Mouse (Mus musculus): ENCODE measurements around the gene Tmem220. TPM values are rescaled to one million over a fixed set of nuclear protein-coding genes. Genes with fewer than 3 reads are reported as not detected.

Tmem220 gene
- polyA plus RNA-seq, 1 experiment from 2014 or later = 1.1 TPM

DNA sequence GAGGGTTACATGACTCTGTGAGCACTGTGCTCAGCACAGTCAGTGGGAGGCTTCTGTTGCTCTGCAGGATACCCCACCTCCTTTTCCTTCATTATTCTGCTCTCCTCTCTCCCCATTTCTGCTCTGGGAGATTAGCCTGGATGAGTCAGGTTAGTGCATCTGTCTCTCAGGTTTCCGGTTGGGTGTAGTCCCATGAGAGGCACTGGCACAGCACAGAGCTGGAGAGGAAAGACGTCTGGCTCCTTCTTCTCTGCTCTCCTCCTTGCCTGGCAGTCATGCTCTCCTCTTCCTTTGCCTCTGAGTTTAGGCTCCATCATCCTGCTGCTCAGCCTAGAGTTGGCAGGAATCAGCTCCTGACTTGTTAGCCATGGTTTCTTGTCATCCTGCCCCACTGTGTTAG lies 32.8 kb upstream of the Tmem220 start:
- no peaks in the 10 kb centered on the region for H3K36me3 ChIP-seq (replicated peaks; ENCODE audit: control insufficient read depth, insufficient read depth)
- H3K4me3 ChIP-seq (replicated peaks; ENCODE audit: low read length) = no peak overlapping the region
- no peaks in the 10 kb centered on the region for H3K4me1 ChIP-seq (replicated peaks; ENCODE audit: control insufficient read depth, insufficient read depth, low read length)
- ATAC-seq (ENCODE audit: low FRiP score) (no peak), DNase-seq (ENCODE audit: low spot score) (no peak)
- no peaks in the 10 kb centered on the region for H3K27me3 ChIP-seq (ENCODE audit: control insufficient read depth, insufficient read depth, low read length)
- 84% methylated on average over 2 of the region's 2 CpGs for WGBS
- no peak overlapping the region for H3K9ac ChIP-seq
- no peak overlapping the region for H3K4me2 ChIP-seq (replicated peaks)
- no peak overlapping the region for H3K27ac ChIP-seq
- no peaks in the 10 kb centered on the region for H3K9me3 ChIP-seq (ENCODE audit: control insufficient read depth, low read length)

DNA sequence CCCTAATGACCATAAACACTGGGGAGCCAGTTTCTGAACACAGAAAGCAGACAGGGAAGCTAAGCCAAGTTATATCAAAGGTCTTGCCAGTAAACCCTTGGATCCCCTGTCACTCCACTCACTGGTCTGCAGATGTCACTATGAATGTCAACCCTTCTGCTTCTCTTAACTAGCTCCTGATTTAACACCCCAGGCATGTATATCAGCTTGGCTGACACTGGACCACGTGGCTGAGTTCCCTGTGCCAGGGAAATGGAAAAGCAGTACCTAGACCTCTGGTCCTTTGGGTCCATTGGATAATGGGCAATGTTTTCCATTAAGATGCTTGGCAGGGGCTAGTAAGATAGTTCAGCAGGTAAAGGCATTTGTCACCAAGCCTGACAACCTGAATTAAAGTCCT lies 31.3 kb upstream of the Tmem220 start:
- 56% methylated on average over 1 of the region's 1 CpGs for WGBS
- H3K9me3 ChIP-seq (ENCODE audit: control insufficient read depth, low read length) = no peaks in the 10 kb centered on the region
- no peak overlapping the region for H3K27ac ChIP-seq
- DNase-seq (ENCODE audit: low spot score) (no peak), ATAC-seq (ENCODE audit: low FRiP score) (no peak)
- H3K27me3 ChIP-seq (ENCODE audit: control insufficient read depth, insufficient read depth, low read length) = no peaks in the 10 kb centered on the region
- no peak overlapping the region for H3K4me3 ChIP-seq (replicated peaks; ENCODE audit: low read length)
- 0 out of 2 replicates have a peak, but pooled peaks cover 3% of the 10 kb centered on the region for H3K4me1 ChIP-seq (replicated peaks; ENCODE audit: control insufficient read depth, insufficient read depth, low read length)
- H3K9ac ChIP-seq = no peak overlapping the region
- H3K36me3 ChIP-seq (replicated peaks; ENCODE audit: control insufficient read depth, insufficient read depth) = no peaks in the 10 kb centered on the region
- no peak overlapping the region for H3K4me2 ChIP-seq (replicated peaks)

DNA sequence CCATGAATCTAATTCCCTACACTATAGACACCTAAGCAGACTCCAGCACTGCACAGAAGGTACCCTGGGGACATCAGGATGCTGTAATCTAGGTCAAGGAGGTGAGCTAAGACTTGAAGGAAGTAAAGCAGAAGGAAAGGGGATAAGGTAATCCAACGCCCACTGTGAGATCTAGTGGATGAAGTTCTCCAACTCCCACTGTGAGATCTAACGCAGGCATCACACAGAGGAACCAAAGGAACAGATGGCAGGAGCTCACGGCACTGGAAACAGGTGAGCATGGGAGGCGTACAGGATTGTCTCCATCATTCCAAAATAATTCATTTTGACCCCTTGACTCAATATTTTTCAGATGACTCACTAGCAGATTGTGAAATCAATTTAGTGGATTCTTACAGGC lies 28.5 kb upstream of the Tmem220 start:
- 75% methylated on average over 4 of the region's 4 CpGs for WGBS
- no peaks in the 10 kb centered on the region for H3K36me3 ChIP-seq (replicated peaks; ENCODE audit: control insufficient read depth, insufficient read depth)
- H3K4me2 ChIP-seq (replicated peaks) = no peak overlapping the region
- no peak overlapping the region for H3K9ac ChIP-seq
- DNase-seq (ENCODE audit: low spot score) (no peak), ATAC-seq (ENCODE audit: low FRiP score) (no peak)
- H3K27me3 ChIP-seq (ENCODE audit: control insufficient read depth, insufficient read depth, low read length) = no peaks in the 10 kb centered on the region
- H3K4me3 ChIP-seq (replicated peaks; ENCODE audit: low read length) = no peak overlapping the region
- H3K9me3 ChIP-seq (ENCODE audit: control insufficient read depth, low read length) = no peaks in the 10 kb centered on the region
- peaks cover 10% of the 10 kb centered on the region for H3K4me1 ChIP-seq (replicated peaks; ENCODE audit: control insufficient read depth, insufficient read depth, low read length)
- H3K27ac ChIP-seq = no peak overlapping the region

DNA sequence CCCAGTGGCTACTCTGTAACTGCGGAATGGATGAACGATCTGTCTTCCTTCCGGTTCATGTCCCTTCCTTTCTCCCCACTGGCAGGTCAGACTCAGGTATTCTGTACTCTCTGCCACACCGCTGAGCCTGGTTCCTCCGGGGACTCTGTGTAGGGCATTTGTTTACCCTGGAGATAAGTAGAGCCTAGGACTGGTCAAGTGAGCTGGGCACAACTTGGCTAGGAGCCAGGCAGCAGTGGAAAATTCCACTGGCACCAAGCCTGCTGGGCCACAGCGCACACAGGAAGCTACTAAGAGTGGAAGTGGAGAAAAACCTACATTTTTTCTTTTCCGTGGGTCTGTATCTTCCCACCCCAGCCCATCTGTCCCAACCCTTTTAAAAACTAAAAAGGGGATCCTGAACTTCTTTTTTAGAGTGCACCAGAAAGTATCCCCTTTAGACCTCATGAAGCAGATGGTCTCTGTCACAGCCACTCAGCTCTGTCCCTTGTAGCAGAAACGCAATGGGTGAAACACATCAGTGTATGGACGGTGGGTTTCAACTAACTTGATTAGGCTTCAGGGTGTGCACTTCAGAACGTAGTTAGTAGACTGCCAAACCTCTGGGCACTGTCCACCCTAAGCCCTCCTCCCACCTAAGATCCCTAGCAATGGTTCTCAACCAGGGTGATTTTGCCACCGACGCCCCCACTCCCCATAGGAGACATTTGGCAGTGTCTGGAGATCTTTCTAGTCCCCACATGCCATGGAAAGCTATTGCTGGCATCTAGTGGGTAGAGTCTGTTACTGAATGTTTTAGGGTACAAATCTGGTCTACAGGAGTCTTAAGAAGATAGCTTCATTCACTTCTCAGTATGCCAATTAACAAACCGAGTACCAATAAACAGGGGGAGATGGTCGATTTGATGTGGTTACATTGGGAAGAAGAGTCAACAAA lies 26.2 kb upstream of the Tmem220 start:
- H3K4me3 ChIP-seq (replicated peaks; ENCODE audit: low read length) = no peak overlapping the region
- H3K4me2 ChIP-seq (replicated peaks) = no peak overlapping the region
- DNase-seq (ENCODE audit: low spot score) = no peak
- no peaks in the 10 kb centered on the region for H3K27me3 ChIP-seq (ENCODE audit: control insufficient read depth, insufficient read depth, low read length)
- no peaks in the 10 kb centered on the region for H3K36me3 ChIP-seq (replicated peaks; ENCODE audit: control insufficient read depth, insufficient read depth)
- WGBS = 77% methylated on average over 14 of the region's 14 CpGs
- peaks cover 21% of the 10 kb centered on the region for H3K4me1 ChIP-seq (replicated peaks; ENCODE audit: control insufficient read depth, insufficient read depth, low read length)
- peak; percentile 26; the same call in 1 of the 2 replicates for ATAC-seq (ENCODE audit: low FRiP score)
- H3K9me3 ChIP-seq (ENCODE audit: control insufficient read depth, low read length) = no peaks in the 10 kb centered on the region
- no peak overlapping the region for H3K9ac ChIP-seq
- no peak overlapping the region for H3K27ac ChIP-seq

DNA sequence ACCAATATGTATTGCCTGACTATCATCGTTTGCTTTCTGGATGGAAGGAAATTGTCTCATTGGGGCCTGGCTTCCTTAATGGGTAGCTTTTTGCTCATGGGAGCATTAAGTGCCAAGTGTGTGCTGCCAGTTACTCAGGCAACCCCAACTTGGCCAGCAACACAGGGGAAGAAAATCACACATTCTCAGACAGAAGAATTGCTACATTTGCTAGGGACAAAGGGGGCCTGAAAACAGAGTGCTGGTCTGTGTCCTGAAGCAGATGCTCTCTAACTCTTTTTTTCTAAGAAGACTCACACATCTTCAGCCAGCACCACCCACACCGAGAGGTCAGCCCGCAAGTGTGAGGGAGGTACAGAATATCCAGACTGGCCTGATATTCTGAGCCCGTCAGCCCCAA lies 24.3 kb upstream of the Tmem220 start:
- no peak for DNase-seq (ENCODE audit: low spot score)
- H3K9me3 ChIP-seq (ENCODE audit: control insufficient read depth, low read length) = no peaks in the 10 kb centered on the region

DNA sequence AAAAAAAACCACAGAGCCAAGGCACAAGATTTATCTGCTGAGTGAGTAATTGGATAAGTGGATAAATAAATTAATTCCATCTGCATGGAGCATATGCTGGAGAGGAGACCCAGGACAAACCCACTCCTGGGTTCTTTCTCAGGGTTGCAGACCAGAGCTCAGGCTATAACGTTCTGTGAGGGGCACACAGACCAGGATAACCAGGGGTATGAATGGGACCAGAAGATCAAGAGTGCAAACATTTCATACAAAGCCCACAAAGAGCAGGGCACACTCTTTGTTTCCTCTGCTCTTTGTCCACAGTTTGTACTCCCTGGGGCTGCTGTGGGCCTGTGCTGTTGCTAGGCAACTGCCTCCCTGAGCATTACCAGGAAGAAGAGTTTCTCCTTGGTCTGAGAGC lies 23.2 kb upstream of the Tmem220 start:
- Histone ChIP-seq H3K4me3 (replicated peaks; ENCODE audit: low read length) (no peak overlapping the region), H3K36me3 (replicated peaks; ENCODE audit: control insufficient read depth, insufficient read depth) (no peaks in the 10 kb centered on the region), H3K9me3 (ENCODE audit: control insufficient read depth, low read length) (no peaks in the 10 kb centered on the region), H3K27me3 (ENCODE audit: control insufficient read depth, insufficient read depth, low read length) (no peaks in the 10 kb centered on the region), H3K4me2 (replicated peaks) (no peak overlapping the region), H3K9ac (no peak overlapping the region), H3K27ac (peak overlapping the region; percentile 52; the same call in 1 of the 2 replicates), H3K4me1 (replicated peaks; ENCODE audit: control insufficient read depth, insufficient read depth, low read length) (peaks cover 21% of the 10 kb centered on the region)
- DNase-seq (ENCODE audit: low spot score) = no peak
- 0 out of 2 replicates have a peak, but pooled peaks have one; percentile 41 for ATAC-seq (ENCODE audit: low FRiP score)
- WGBS = 10% methylated on average over 1 of the region's 1 CpGs

More for the DNA sequence above, 24.3 kb upstream of the Tmem220 start:
- ATAC-seq (ENCODE audit: low FRiP score) = peak; percentile 50; the same call in 1 of the 2 replicates
- Histone ChIP-seq H3K4me1 (replicated peaks; ENCODE audit: control insufficient read depth, insufficient read depth, low read length) (peaks cover 21% of the 10 kb centered on the region), H3K9ac (no peak overlapping the region), H3K27ac (peak overlapping the region; percentile 52; the same call in 1 of the 2 replicates), H3K27me3 (ENCODE audit: control insufficient read depth, insufficient read depth, low read length) (no peaks in the 10 kb centered on the region), H3K4me2 (replicated peaks) (no peak overlapping the region), H3K36me3 (replicated peaks; ENCODE audit: control insufficient read depth, insufficient read depth) (no peaks in the 10 kb centered on the region), H3K4me3 (replicated peaks; ENCODE audit: low read length) (no peak overlapping the region)
- WGBS = 57% methylated on average over 4 of the region's 4 CpGs

DNA sequence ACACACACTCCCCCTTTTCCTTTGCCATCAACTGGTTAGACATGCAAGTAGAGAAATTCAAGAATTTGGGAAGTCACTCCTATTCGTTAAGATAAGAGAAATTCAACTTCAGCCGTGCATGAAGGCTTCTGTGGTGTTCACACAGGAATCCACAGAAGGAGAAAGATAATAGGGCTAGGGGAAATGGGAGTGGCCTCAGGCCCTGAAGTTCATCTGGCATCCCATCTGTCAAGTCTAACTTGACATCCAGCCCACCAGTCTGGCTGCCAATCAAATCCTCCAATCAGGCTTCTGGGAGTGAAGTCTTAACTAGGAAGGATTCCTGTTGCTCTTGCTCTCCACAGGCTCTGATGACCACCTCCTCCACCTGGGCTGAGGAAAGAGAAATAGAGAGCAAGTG lies 22.0 kb upstream of the Tmem220 start:
- DNase-seq (ENCODE audit: low spot score) = no peak
- H3K4me1 ChIP-seq (replicated peaks; ENCODE audit: control insufficient read depth, insufficient read depth, low read length) = peaks cover 26% of the 10 kb centered on the region
- no peaks in the 10 kb centered on the region for H3K27me3 ChIP-seq (ENCODE audit: control insufficient read depth, insufficient read depth, low read length)
- H3K4me3 ChIP-seq (replicated peaks; ENCODE audit: low read length) = no peak overlapping the region
- H3K9ac ChIP-seq = no peak overlapping the region
- H3K4me2 ChIP-seq (replicated peaks) = no peak overlapping the region
- no peak overlapping the region for H3K27ac ChIP-seq
- H3K9me3 ChIP-seq (ENCODE audit: control insufficient read depth, low read length) = no peaks in the 10 kb centered on the region
- no peak for ATAC-seq (ENCODE audit: low FRiP score)
- no peaks in the 10 kb centered on the region for H3K36me3 ChIP-seq (replicated peaks; ENCODE audit: control insufficient read depth, insufficient read depth)
- 48% methylated on average over 2 of the region's 2 CpGs for WGBS

DNA sequence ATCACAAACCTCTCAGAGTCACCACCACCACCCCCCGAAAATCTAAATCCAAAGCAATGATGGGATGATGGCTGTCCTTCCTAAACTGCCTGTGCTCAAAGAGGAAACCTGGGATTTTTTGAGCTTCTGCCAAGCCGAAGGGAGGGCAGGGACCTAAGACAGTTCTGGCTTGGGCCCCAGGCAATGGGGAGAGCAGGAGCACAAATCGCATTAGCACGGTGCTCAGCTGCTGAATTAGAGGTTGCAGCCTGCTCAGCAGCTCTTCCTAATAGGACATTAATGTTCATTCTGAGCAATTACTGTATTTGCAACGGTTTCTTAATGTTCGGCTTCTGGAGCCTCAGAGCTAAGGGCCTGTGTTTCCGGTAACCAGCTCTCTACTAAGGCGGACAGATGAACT lies 17.0 kb upstream of the Tmem220 start:
- H3K4me3 ChIP-seq (replicated peaks; ENCODE audit: low read length) = no peak overlapping the region
- peaks cover 22% of the 10 kb centered on the region; the same call in 1 of the 2 replicates for H3K4me1 ChIP-seq (replicated peaks; ENCODE audit: control insufficient read depth, insufficient read depth, low read length)
- no peak overlapping the region for H3K9ac ChIP-seq
- H3K27ac ChIP-seq = 0 out of 2 replicates have a peak overlapping the region, but pooled peaks have one; percentile 9
- no peak for DNase-seq (ENCODE audit: low spot score)
- 50% methylated on average over 8 of the region's 8 CpGs for WGBS
- no peak overlapping the region for H3K4me2 ChIP-seq (replicated peaks)
- no peaks in the 10 kb centered on the region for H3K9me3 ChIP-seq (ENCODE audit: control insufficient read depth, low read length)
- no peaks in the 10 kb centered on the region for H3K27me3 ChIP-seq (ENCODE audit: control insufficient read depth, insufficient read depth, low read length)
- peak; percentile 86 for ATAC-seq (ENCODE audit: low FRiP score)
- no peaks in the 10 kb centered on the region for H3K36me3 ChIP-seq (replicated peaks; ENCODE audit: control insufficient read depth, insufficient read depth)

DNA sequence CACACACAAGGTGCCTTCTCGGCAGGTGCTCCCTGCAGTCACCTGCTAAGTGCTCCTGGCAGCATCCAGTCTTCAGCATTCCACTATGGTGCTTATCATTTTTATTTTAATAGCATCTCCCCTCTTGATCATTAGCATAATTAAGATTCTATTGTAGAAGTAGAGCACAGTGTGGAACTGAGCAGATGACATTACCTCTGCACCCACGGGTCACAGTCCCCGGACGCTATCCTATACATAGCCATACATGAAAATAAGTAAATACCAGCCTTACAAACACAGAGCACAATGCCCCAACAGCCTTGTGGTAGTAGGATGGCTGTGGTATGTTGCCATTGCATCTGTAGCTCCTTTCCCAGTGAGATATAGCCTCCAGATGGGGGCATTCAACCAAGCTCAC lies 16.4 kb upstream of the Tmem220 start:
- H3K27me3 ChIP-seq (ENCODE audit: control insufficient read depth, insufficient read depth, low read length) = no peaks in the 10 kb centered on the region
- peak overlapping the region; percentile 64; the same call in 1 of the 2 replicates for H3K27ac ChIP-seq
- ATAC-seq (ENCODE audit: low FRiP score) = no peak

More for the DNA sequence above, 16.4 kb upstream of the Tmem220 start:
- H3K9me3 ChIP-seq (ENCODE audit: control insufficient read depth, low read length) = no peaks in the 10 kb centered on the region
- H3K4me2 ChIP-seq (replicated peaks) = no peak overlapping the region
- WGBS = 83% methylated on average over 4 of the region's 4 CpGs
- H3K4me1 ChIP-seq (replicated peaks; ENCODE audit: control insufficient read depth, insufficient read depth, low read length) = peaks cover 22% of the 10 kb centered on the region; the same call in 1 of the 2 replicates
- no peak for DNase-seq (ENCODE audit: low spot score)
- no peaks in the 10 kb centered on the region for H3K36me3 ChIP-seq (replicated peaks; ENCODE audit: control insufficient read depth, insufficient read depth)
- H3K4me3 ChIP-seq (replicated peaks; ENCODE audit: low read length) = no peak overlapping the region
- H3K9ac ChIP-seq = no peak overlapping the region

All from hindbrain, embryonic 14.5 days (tissue).